Mouse (Mus musculus) ovary, adult 10 weeks (tissue): Measurements from ENCODE around the gene Thnsl1. TPM values are rescaled to one million over a fixed set of nuclear protein-coding genes. Genes with fewer than 3 reads are reported as not detected.

ENCODE experiments used
- polyA plus RNA-seq: library from polyadenylated mRNA; stranded (reverse); fragments of 350-450 nt; fragmentation: Illumina TruSeq; extraction: RNeasy Lipid Tissue Mini Kit (QIAGEN cat#74804); gene quantifications from one replicate; pipeline ENCODE4 v1.2.3, GENCODE M21; 2014

Thnsl1 gene
- polyA plus RNA-seq = 15.1 TPM

DNA sequence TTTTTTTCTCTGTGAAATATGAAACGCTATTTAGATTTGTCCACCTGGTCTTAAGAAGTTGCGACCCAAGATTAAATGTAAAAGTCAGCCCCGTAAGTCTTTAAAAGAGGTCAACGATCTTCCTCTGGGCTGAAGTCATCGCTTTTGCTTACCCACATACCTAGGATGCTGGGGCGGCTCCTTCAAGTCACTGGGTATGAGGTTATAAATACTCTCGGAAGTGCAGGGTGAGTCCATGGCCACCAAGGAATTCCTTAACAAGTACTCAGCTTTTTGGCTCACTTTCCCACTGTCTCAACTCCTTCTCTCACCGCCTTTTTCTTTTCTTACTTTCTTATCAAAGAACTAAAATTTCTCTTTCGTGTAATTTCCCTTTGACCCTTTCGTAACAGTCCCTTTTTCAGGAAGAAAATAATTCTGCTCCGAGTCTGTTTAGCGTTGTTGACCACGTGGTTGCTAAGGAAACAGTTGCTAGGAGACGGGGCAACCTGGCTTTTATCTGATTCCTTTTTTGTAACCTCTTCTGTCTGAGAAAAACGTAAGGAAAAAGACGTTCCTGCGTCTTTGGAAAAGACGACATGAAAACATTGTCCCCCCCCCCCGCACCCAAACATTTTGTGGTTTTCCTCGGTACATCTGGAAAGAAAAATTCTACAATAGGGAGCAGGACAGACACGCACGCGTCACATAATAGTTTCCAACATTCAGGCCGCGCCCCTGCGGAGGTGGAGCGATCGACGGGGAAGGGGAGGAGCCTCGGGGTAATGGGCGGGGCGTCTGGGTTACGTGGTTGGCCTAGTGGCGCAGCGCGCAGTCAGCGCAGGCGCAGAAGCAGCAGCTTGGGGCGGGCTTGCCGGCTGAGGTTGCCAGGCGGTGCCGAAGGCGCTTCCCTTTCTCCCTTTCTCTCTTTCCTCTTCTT lies at the start of gene Thnsl1, which contains the start of gene Enkur:
Gene Thnsl1 (plus strand): TSS at position 813 of the 919 bp plus-strand sequence.
Gene Enkur (minus strand): TSS at position 454 of the 919 bp plus-strand sequence.

Other genes starting within 250 kb of the Thnsl1 start
- gene Arhgap21, start 236.8 kb upstream of the Thnsl1 start, polyA plus RNA-seq = 57.4 TPM
- 33.2 TPM for gene Enkur, start 359 bp upstream of the Thnsl1 start, polyA plus RNA-seq
- gene Gpr158, start 161.8 kb downstream of the Thnsl1 start, polyA plus RNA-seq = 0.29 TPM